Mouse (Mus musculus) limb, embryonic 15.5 days (tissue): ENCODE measurements around the gene Gdf3. TPM values are rescaled to one million over a fixed set of nuclear protein-coding genes. Genes with fewer than 3 reads are reported as not detected.
A peak's percentile ranks its signal among the peaks of the same experiment; 100 is the strongest.

Source experiments
- ATAC-seq: fragments of 200-750 bp; cut with Nextera tagmentation; 2 replicates; pipeline ENCODE4 v1.8.0; 2017; ENCODE audit warnings: low read depth, moderate TSS enrichment; ENCODE audit not compliant: insufficient number of reproducible peaks, low FRiP score, low TSS enrichment
- H3K27ac ChIP-seq: fragments of 300-500 bp; sonication (generic); 2 replicates; pipeline ENCODE4 v1.5.1; 2015; ENCODE audit warnings: moderate library complexity, mild to moderate bottlenecking, inconsistent platforms
- H3K27me3 ChIP-seq: fragments of 300-500 bp; sonication (generic); 2 replicates; pipeline ENCODE4 v1.6.1; 2015; ENCODE audit warnings: inconsistent platforms
- H3K36me3 ChIP-seq: fragments of 300-500 bp; sonication (generic); 2 replicates; pipeline ENCODE4 v1.6.1; 2015; ENCODE audit warnings: inconsistent platforms
- H3K4me1 ChIP-seq: fragments of 300-500 bp; sonication (generic); 2 replicates; pipeline ENCODE4 v1.6.1; 2015; ENCODE audit warnings: inconsistent platforms
- H3K4me2 ChIP-seq: fragments of 300-500 bp; sonication (generic); 2 replicates; pipeline ENCODE4 v1.6.1; 2015; ENCODE audit warnings: mild to moderate bottlenecking, inconsistent platforms
- H3K4me3 ChIP-seq: fragments of 300-500 bp; sonication (generic); 2 replicates; pipeline ENCODE4 v1.5.1; 2015; ENCODE audit warnings: mild to moderate bottlenecking, inconsistent platforms
- H3K9ac ChIP-seq: fragments of 300-500 bp; sonication (generic); 2 replicates; pipeline ENCODE4 v1.6.1; 2015; ENCODE audit warnings: inconsistent platforms
- H3K9me3 ChIP-seq: fragments of 300-500 bp; sonication (generic); 2 replicates; pipeline ENCODE4 v1.6.1; 2016; ENCODE audit warnings: inconsistent platforms
- WGBS: fragments of 180-500 bp; shearing (Covaris S2); methylation state at CpG from one replicate; pipeline ENCODE4 v1.1.7; 2015; 5-methylcytosine and 5-hydroxymethylcytosine counted together
- polyA plus RNA-seq: library from polyadenylated mRNA; unstranded; fragments of >200 nt; fragmentation: Nextera tagmentation; extraction: Ambion mirVana; gene quantifications from 2 replicates; pipeline ENCODE4 v1.2.1, GENCODE M21; 2015

Gdf3 gene
- polyA plus RNA-seq, 1 experiment from 2014 or later = 0.27 TPM

DNA sequence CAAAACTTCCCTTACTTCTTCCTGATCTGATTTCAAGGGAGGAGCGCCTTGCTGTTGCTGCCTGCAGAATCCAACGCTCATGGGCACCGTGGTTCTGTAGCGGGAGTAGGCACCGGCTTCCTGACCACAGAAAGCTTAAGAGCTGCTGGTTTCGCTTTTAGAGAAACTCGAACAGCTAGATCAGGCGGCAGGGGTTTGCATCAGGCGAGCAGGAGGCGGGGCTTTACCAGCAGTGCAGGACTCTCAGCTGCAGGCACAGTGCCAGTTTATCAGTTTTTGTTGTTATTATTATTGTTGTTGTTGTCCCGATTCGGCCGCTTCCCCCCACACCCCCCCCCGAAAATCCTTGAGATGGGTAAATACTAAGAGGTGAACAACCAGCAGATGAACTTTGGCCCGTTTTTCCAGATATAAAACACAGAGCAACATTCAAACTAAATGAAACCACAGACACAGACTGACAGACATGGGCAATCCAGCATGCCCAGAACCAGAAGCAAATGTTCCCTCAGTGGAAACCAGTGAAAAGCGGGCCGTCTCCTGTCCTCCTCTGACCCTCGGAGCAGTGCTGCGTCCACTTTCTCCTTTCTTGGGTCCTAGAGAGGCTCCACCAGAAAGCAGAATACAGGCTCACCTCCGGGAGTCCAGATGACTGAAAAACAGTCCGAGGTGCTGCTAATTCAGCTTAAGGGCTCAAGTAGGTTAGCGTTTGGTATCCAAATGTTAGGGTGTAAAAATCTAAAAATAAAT is 7.5 kb downstream of the Gdf3 start, which contains the start of gene Apobec1:
TSS of gene Apobec1 (minus strand) at position 203 of the 750 bp plus-strand sequence.
- peak within 1 kb of the TSS; percentile 50 for H3K4me3 ChIP-seq
- 2% methylated on average over 22 of the region's 22 CpGs for WGBS
- no peak; the same call in 1 of the 2 replicates for ATAC-seq

DNA sequence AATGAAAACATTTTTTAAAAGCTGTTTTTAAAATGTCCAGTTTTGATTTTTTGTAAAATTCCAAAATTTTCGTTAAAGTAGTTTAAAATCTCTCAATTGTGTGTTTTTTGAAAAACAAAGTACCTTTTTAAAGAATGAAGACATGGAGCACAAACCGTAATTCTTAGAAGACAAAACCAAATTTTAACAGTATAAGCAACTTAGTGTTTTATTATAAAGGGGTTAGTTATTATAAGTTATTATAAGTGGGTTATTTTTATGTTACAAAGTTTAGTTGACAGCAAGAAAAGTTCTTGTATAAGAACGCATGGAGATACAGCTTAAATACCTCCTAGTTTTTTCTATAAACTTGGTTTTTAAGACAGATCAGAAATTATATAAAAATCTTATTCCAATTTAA is 8.3 kb downstream of the Gdf3 start:
- ATAC-seq = no peak
- no peak overlapping the region for H3K9ac ChIP-seq
- no peaks in the 10 kb centered on the region for H3K9me3 ChIP-seq
- H3K27ac ChIP-seq = no peak overlapping the region
- H3K27me3 ChIP-seq = no peaks in the 10 kb centered on the region
- H3K4me3 ChIP-seq = no peak overlapping the region
- H3K4me1 ChIP-seq = no peaks in the 10 kb centered on the region
- WGBS = 77% methylated on average over 3 of the region's 3 CpGs
- H3K36me3 ChIP-seq = no peaks in the 10 kb centered on the region
- peak overlapping the region; percentile 58 for H3K4me2 ChIP-seq

More for the DNA sequence above, 7.5 kb downstream of the Gdf3 start, which contains the start of gene Apobec1:
- Histone ChIP-seq H3K27ac (peak within 1 kb of the TSS; percentile 60), H3K9ac (0 out of 2 replicates have a peak within 1 kb of the TSS, but pooled peaks have one; percentile 20), H3K9me3 (no peaks in the 10 kb centered on the region), H3K36me3 (no peaks in the 10 kb centered on the region), H3K4me2 (peak within 1 kb of the TSS; percentile 58), H3K27me3 (no peaks in the 10 kb centered on the region), H3K4me1 (no peaks in the 10 kb centered on the region)

DNA sequence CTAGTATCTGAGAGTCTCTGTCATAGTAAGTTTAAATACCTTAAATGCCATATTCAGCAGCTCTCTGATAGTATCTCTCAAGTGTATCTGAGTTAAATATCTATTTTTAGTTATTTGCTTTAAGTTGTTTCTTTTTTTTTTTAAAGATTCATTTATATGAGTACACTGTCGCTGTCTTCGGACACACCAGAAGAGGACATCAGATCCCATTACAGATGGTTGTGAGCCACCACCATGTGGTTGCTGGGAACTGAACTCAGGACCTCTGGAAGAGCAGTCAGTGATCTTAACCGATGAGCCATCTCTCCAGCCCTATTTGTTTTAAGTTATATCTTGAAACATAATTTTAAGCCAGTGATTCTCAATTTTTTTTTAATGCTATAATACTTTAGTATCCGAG is 8.9 kb downstream of the Gdf3 start:
- ATAC-seq = no peak
- no peak overlapping the region for H3K9ac ChIP-seq
- no peaks in the 10 kb centered on the region for H3K36me3 ChIP-seq
- no peak overlapping the region for H3K27ac ChIP-seq
- no peaks in the 10 kb centered on the region for H3K9me3 ChIP-seq
- 87% methylated on average over 4 of the region's 4 CpGs for WGBS
- H3K4me2 ChIP-seq = no peak overlapping the region
- H3K4me1 ChIP-seq = no peaks in the 10 kb centered on the region
- no peaks in the 10 kb centered on the region for H3K27me3 ChIP-seq
- no peak overlapping the region for H3K4me3 ChIP-seq

DNA sequence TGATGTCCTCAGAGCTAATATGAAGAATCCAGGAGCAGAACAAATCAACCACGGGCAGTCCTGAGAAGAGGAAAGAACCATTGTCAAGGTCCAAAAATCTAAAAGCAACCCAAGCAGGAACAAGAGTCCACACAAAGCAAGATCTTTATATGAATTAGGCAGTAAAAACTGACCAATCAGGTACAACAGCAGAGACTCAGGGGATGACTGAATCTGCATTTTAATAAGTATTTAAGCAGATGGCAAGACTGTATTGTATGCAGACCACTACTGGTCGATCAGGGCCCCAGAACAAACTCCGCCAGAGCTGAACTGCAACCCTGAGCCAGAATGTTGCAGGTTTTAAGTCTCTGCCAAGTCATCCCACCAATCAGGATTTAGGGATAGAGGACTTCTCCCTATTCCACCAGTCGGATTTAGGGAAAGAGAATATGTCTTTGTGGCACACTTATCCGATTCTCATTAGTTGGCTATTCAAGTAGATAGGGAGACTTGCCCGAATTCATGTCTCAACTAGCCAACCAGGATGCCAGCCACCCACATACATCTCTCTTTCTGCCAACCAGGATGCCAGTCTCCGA is 9.7 kb downstream of the Gdf3 start:
- Histone ChIP-seq H3K27ac (no peak overlapping the region), H3K4me1 (no peaks in the 10 kb centered on the region), H3K4me2 (no peak overlapping the region), H3K4me3 (no peak overlapping the region), H3K9me3 (no peaks in the 10 kb centered on the region), H3K36me3 (no peaks in the 10 kb centered on the region), H3K27me3 (no peaks in the 10 kb centered on the region), H3K9ac (no peak overlapping the region)
- 80% methylated on average over 7 of the region's 7 CpGs for WGBS
- no peak for ATAC-seq

DNA sequence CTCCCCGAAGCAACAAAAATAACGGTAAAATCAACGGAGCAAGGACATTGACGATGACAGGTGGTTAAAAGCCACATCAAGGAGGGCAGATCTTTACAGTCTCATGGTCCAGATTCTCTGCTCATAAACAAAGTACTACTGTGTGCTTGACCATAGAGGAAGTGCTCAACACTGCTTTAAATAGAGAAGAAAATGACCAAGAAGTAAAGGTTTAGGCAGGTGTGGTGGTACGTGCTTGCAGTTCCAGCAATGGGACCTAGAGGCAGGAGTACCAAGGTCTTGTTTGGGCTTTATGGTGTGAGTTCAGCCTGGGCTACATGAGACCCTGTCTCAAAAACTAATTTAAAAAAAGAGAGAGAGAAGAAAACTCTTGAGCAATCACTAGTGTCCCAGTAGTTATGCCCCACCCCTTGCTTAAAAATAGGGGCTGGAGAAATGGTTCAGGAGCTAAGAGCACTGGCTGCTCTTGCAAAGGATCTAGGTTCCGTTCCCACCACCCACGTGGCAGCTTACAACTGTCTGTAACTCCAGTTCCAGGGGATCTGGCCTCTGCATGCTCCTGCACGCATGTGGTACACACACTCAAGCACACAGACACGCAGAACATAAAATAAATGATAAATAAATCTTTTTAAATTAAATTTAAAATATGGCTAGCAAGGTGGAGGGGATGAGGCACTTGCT is 10.7 kb downstream of the Gdf3 start:
- Histone ChIP-seq H3K4me2 (no peak overlapping the region), H3K36me3 (no peaks in the 10 kb centered on the region), H3K27ac (no peak overlapping the region), H3K27me3 (no peaks in the 10 kb centered on the region), H3K4me3 (no peak overlapping the region), H3K9ac (no peak overlapping the region), H3K9me3 (no peaks in the 10 kb centered on the region), H3K4me1 (no peaks in the 10 kb centered on the region)
- no peak for ATAC-seq
- 88% methylated on average over 9 of the region's 9 CpGs for WGBS

DNA sequence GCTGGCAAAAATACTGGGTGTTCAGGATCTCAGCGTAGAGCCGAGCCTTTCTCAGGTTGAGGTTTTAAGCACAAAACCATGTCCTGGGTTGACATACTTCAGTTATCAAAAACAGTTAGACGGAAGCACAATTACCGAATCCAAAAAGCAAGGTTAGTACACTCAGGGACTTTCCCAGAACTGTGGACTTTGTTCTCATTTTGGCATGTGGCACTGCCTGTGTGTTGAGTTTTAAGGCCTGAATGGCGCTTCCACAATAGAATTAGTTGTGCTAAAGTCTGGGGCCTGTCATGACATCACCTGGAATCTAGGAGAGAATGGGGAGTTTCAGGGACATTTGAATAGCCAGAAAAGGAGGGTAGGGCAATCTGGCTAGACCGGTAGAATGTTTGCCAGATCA is 11.5 kb downstream of the Gdf3 start:
- Histone ChIP-seq H3K4me3 (no peak overlapping the region), H3K9me3 (no peaks in the 10 kb centered on the region), H3K9ac (no peak overlapping the region), H3K27ac (no peak overlapping the region), H3K4me1 (no peaks in the 10 kb centered on the region), H3K4me2 (no peak overlapping the region), H3K36me3 (no peaks in the 10 kb centered on the region), H3K27me3 (no peaks in the 10 kb centered on the region)
- no peak for ATAC-seq
- WGBS = 87% methylated on average over 6 of the region's 6 CpGs

DNA sequence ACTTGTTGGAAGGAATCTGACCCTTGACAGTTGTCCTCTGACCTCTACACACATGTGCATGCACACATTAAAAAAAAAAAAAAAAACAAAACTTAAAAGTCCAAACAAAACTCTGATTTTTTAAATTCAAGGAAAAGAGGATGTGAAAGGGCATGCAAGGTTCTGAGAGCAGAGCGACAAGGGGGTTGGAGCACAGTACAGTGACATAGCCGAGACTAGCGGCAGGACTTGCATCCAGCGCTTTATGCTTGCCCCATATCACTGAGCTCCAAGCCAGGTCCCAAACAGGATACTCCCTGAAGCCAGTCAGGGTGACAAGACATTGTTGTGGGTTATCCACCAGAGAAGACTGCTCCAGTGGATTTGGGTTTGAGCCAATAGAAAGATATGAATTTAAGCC is 11.9 kb downstream of the Gdf3 start:
- no peak for ATAC-seq
- Histone ChIP-seq H3K27me3 (no peaks in the 10 kb centered on the region), H3K36me3 (no peaks in the 10 kb centered on the region), H3K27ac (no peak overlapping the region), H3K9ac (no peak overlapping the region), H3K4me3 (no peak overlapping the region), H3K9me3 (no peaks in the 10 kb centered on the region), H3K4me1 (no peaks in the 10 kb centered on the region), H3K4me2 (no peak overlapping the region)
- WGBS = 96% methylated on average over 4 of the region's 4 CpGs

DNA sequence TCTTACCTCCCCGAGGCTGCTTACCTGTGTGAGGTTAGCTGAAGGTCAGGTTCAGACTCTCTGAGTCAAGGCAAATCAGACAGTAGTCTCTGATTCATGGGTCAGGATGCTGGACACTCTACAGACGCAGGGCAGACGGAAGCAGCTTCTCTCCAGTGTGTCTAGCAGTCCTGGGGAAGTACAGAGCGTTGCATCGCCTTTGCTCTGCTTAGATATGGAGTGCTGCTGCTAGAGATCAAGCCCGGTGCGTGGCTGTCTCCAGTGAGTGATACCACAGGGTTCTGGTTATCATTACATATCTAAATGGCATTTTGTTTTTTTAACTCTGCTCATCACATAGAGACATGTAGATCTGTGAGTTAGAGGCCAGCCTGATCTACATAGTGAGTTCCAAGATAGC is 13.3 kb downstream of the Gdf3 start:
- H3K9ac ChIP-seq = no peak overlapping the region
- 83% methylated on average over 7 of the region's 7 CpGs for WGBS
- no peak overlapping the region for H3K4me2 ChIP-seq
- no peaks in the 10 kb centered on the region for H3K36me3 ChIP-seq
- H3K9me3 ChIP-seq = no peaks in the 10 kb centered on the region
- no peaks in the 10 kb centered on the region for H3K4me1 ChIP-seq
- H3K27ac ChIP-seq = no peak overlapping the region
- no peak for ATAC-seq
- H3K27me3 ChIP-seq = no peaks in the 10 kb centered on the region
- H3K4me3 ChIP-seq = no peak overlapping the region

DNA sequence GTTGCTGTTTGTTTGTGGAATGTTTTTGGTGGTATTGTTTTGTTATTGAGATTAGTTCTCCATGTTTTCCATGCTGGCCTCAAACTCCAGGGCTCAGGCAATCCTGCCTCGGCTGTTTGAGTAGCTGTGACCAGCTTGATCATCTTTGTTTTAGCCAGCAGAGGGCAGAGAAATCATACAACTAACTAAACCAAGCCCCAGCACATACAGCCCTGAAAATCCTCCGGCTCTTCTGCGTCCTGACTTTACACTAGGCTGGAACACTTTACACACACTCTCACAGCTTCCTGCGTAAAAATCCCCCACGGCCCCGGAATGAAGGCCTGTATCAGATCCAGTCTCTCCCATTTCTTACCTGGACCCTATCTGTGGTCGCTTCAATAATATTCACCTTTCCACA is 14.2 kb downstream of the Gdf3 start:
- Histone ChIP-seq H3K9ac (no peak overlapping the region), H3K4me2 (no peak overlapping the region), H3K27ac (no peak overlapping the region), H3K27me3 (no peaks in the 10 kb centered on the region), H3K36me3 (no peaks in the 10 kb centered on the region), H3K4me1 (no peaks in the 10 kb centered on the region), H3K9me3 (no peaks in the 10 kb centered on the region), H3K4me3 (no peak overlapping the region)
- 21% methylated on average over 7 of the region's 7 CpGs for WGBS
- ATAC-seq = no peak

DNA sequence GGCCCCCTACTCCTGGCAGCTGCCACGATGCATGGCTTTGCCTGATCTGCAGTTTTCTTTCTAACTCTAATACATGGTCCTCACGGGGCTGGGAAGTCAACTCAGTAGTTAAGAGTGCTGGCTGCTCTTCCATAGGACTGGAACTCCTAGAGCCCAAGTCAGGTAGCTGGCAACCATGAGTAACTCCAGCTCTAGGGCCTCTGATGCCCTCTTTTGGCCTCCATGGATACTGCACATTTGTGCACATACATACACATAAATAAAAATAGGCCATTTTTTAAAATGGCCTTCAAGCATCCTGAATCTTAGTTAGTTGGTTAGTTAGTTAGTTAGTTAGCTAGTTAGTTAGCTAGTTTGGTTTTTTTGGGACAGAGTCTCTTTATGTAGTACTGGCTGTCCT is 17.0 kb downstream of the Gdf3 start:
- Histone ChIP-seq H3K4me2 (no peak overlapping the region), H3K27me3 (no peaks in the 10 kb centered on the region), H3K4me1 (no peaks in the 10 kb centered on the region), H3K27ac (no peak overlapping the region), H3K9me3 (no peaks in the 10 kb centered on the region), H3K36me3 (no peaks in the 10 kb centered on the region), H3K4me3 (no peak overlapping the region), H3K9ac (no peak overlapping the region)
- no peak for ATAC-seq
- 89% methylated on average over 2 of the region's 2 CpGs for WGBS

DNA sequence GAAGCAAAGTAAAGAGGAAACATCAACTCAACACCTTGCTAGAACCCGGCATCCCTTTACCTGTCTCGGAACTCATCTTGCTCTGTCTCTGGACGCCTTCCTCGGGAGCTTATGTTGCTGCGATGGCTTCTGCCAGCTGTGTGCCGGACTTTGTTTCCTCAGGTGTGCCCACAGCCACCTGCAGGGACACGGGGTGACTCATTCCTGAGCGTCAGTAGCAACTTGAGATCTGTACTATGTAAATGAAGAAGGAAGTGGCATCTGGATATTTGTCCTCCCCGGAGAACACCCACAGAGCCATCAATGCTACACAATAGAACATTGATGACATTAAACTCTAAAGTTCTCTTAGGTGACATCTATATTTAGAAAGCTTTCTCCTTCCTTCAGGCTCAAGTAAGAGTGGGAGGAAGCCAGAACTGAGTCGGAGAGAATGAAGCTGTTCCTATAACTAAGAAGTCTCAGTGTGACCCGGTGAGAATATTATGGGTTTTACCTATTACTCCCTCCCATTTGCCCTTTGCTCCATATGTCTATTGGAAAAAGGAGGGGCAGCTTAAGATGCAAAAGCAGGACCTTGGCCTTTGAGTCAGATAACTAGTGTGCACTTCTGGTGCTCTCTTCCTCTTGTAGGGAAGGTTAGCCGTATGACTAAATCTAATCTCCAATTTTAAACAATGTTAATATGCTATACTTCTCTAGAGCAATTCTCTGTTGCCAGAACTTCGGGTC is 18.7 kb downstream of the Gdf3 start:
- H3K9ac ChIP-seq = no peak overlapping the region
- H3K27me3 ChIP-seq = no peaks in the 10 kb centered on the region
- H3K36me3 ChIP-seq = no peaks in the 10 kb centered on the region
- no peaks in the 10 kb centered on the region for H3K4me1 ChIP-seq
- H3K9me3 ChIP-seq = no peaks in the 10 kb centered on the region
- H3K4me2 ChIP-seq = no peak overlapping the region
- no peak overlapping the region for H3K27ac ChIP-seq
- 81% methylated on average over 13 of the region's 13 CpGs for WGBS
- no peak overlapping the region for H3K4me3 ChIP-seq
- ATAC-seq = no peak

DNA sequence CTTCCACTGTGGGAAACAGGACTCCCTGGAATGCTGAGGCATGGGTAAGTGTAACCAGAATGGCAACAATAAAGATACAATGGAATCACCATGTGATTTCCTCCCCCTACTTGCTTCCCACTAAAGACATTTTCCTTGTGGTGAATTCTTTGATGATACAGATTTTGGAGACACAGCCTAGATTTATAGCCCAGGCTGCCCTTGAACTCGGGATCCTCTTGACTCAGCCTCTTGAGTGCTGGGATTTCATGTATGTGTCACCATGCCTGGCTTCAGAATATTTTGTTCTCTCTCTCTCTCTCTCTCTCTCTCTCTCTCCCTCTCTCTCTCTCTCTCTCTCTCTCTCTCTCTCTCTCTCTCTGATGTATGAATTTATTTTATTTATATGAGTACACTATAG is 30.8 kb downstream of the Gdf3 start:
- Histone ChIP-seq H3K4me3 (no peak overlapping the region), H3K4me1 (no peaks in the 10 kb centered on the region), H3K9ac (no peak overlapping the region), H3K36me3 (no peaks in the 10 kb centered on the region), H3K9me3 (no peaks in the 10 kb centered on the region), H3K27me3 (no peaks in the 10 kb centered on the region), H3K4me2 (no peak overlapping the region), H3K27ac (no peak overlapping the region)
- WGBS = 84% methylated on average over 1 of the region's 1 CpGs
- ATAC-seq = no peak
